Mouse (Mus musculus) liver, embryonic 11.5 days (tissue): Measurements from ENCODE around the gene Slc7a11. TPM values are rescaled to one million over a fixed set of nuclear protein-coding genes. Genes with fewer than 3 reads are reported as not detected.
A peak's percentile ranks its signal among the peaks of the same experiment; 100 is the strongest.
"Not testable (repeated sequence)": the region's sequence is repeated elsewhere in the genome, so short reads cannot be mapped to it uniquely, and the experiment has no call there.

Experiments
- ATAC-seq: fragments of 200-750 bp; cut with Nextera tagmentation; replicated peaks from 2 replicates; pipeline ENCODE4 v1.8.0; 2017; ENCODE audit warnings: moderate number of reproducible peaks, mild to moderate bottlenecking, moderate TSS enrichment, moderate library complexity; ENCODE audit not compliant: low FRiP score
- DNase-seq: peaks from one replicate; pipeline ENCODE4 v3.0.0-alpha.2; 2017; ENCODE audit warnings: low spot score
- H3K27ac ChIP-seq: fragments of 300-500 bp; sonication (generic); 2 replicates; pipeline ENCODE4 v1.5.1; 2014; ENCODE audit warnings: mild to moderate bottlenecking, low read depth, low read length, control low read depth
- H3K27me3 ChIP-seq: fragments of 300-500 bp; sonication (generic); replicated peaks from 2 replicates; pipeline ENCODE4 v1.6.1; 2014; ENCODE audit warnings: low read length, mixed read lengths; ENCODE audit not compliant: control insufficient read depth, insufficient read depth
- H3K36me3 ChIP-seq: fragments of 300-500 bp; sonication (generic); 2 replicates; pipeline ENCODE4 v1.6.1; 2014; ENCODE audit warnings: mild to moderate bottlenecking, low read length, moderate library complexity, mixed read lengths; ENCODE audit not compliant: control insufficient read depth, insufficient read depth
- H3K4me1 ChIP-seq: fragments of 300-500 bp; sonication (generic); replicated peaks from 2 replicates; pipeline ENCODE4 v1.6.1; 2014; ENCODE audit warnings: low read length, mixed read lengths; ENCODE audit not compliant: control insufficient read depth, insufficient read depth
- H3K4me2 ChIP-seq: fragments of 300-500 bp; sonication (generic); 2 replicates; pipeline ENCODE4 v1.6.1; 2014; ENCODE audit warnings: mild to moderate bottlenecking, control low read depth, moderate library complexity
- H3K4me3 ChIP-seq: fragments of 300-500 bp; sonication (generic); 2 replicates; pipeline ENCODE4 v1.5.1; 2014; ENCODE audit warnings: low read depth, low read length, control low read depth
- H3K9ac ChIP-seq: fragments of 300-500 bp; sonication (generic); 2 replicates; pipeline ENCODE4 v1.6.1; 2014; ENCODE audit warnings: low read depth, low read length, control low read depth
- H3K9me3 ChIP-seq: fragments of 300-500 bp; sonication (generic); 2 replicates; pipeline ENCODE4 v1.6.1; 2016; ENCODE audit warnings: low read length, inconsistent platforms, mixed read lengths; ENCODE audit not compliant: control insufficient read depth
- WGBS: fragments of 180-500 bp; shearing (Covaris S2); extraction: QIAGEN DNeasy Blood & Tissue Kit; methylation state at CpG from one replicate; pipeline ENCODE4 v1.1.7; 2014; 5-methylcytosine and 5-hydroxymethylcytosine counted together
- polyA plus RNA-seq: library from polyadenylated mRNA; unstranded; fragments of >200 nt; fragmentation: Nextera tagmentation; extraction: Ambion mirVana; gene quantifications from 2 replicates; pipeline ENCODE4 v1.2.1, GENCODE M21; 2014

The Slc7a11 gene
- polyA plus RNA-seq, 1 experiment from 2014 or later = 0.64 TPM

DNA sequence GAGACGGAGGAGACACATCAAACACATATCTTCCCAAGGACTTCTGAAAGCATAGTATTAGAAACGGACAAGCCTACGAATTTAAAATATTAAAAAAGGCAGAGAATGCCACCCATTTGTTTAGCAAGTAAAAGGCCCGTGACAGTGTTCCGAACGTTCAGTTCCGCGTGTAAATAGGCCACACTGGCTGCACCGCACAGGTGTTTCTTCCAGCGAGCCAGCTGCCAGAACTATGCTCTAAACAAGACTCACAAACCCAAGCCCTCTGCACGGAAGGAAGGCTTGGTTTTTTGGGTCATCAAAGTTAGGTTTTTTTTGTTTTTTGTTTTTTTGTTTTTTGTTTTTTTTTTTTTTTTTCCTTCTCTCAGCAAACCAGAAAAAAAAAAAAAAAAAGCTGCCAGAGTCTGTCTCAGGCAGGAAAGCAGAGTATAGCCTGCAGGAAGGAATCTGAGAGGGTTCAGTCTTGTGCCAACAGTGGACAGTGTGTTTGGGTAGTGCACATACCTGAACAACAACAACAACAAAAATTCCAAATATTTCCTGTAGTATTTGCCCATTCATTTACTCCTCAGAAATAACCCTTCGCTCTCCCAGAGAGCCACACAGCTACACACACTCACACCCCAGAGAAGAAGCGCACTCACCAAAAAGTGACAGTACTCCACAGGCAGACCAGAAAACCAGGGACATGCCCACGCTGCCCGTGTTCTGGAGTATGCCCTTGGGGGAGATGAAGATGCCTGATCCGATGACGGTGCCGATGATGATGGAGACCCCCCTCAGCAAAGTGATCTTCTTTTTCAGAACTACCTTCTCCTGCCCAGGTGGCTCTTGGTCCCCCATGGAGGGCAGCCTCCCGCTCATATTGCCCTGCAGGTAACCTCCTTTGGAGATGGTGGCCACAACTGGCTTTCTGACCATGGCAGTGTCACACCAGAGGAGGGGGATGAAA lies 797 bp downstream of the Slc7a11 start:
- no peaks in the 10 kb centered on the region for H3K4me1 ChIP-seq
- ATAC-seq (no peak), DNase-seq (peak; percentile 30)
- peak overlapping the region; percentile 68 for H3K4me2 ChIP-seq
- H3K27me3 ChIP-seq = no peaks in the 10 kb centered on the region
- no peak overlapping the region for H3K9ac ChIP-seq
- H3K4me3 ChIP-seq = no peak overlapping the region
- WGBS = 78% methylated on average over 19 of the region's 19 CpGs
- H3K9me3 ChIP-seq = no peaks in the 10 kb centered on the region
- H3K36me3 ChIP-seq = no peaks in the 10 kb centered on the region
- no peak overlapping the region for H3K27ac ChIP-seq

DNA sequence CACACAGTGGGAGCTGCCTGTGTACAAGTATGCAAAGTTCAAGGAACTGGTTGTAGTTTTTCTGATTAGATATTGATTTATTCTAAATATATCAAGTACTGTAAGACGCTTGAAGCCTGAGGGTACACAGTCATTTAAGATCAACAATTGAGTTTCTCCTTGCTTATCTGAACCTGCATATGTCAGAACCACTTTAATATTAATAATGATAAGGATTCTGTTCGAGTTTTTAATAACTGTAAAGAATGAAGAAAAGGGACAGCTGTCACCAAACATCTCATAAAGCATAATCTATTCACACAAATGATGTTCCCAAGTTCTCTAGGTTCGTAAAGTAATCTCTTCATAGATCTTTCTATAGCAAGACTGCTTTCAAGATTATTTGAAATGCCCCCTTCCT lies 2.1 kb downstream of the Slc7a11 start:
- no peaks in the 10 kb centered on the region for H3K27me3 ChIP-seq
- no peaks in the 10 kb centered on the region for H3K9me3 ChIP-seq
- ATAC-seq (no peak), DNase-seq (no peak)
- no peaks in the 10 kb centered on the region for H3K36me3 ChIP-seq
- 56% methylated on average over 3 of the region's 3 CpGs for WGBS
- H3K4me2 ChIP-seq = no peak overlapping the region
- no peak overlapping the region for H3K9ac ChIP-seq
- no peak overlapping the region for H3K27ac ChIP-seq
- H3K4me3 ChIP-seq = no peak overlapping the region
- no peaks in the 10 kb centered on the region for H3K4me1 ChIP-seq

DNA sequence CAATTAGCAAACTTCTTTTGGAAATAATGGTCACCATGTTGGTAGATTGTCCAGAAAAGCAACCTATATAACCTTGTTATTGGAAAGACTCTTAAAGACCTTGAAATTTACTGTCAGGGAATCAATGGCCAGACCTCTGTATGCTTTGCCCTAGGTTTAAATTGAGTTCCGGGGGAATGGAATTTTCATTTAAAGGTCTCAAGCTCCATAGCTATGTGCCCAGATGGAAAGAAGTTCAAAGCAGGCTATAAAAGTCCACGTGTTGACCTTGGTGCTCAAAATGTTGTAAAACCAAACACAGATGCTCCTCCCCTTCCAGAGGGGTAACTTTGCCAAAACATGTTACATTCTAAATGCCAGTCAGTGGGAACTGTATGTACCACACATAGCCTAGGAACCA lies 3.0 kb downstream of the Slc7a11 start:
- 85% methylated on average over 2 of the region's 2 CpGs for WGBS
- no peaks in the 10 kb centered on the region for H3K27me3 ChIP-seq

DNA sequence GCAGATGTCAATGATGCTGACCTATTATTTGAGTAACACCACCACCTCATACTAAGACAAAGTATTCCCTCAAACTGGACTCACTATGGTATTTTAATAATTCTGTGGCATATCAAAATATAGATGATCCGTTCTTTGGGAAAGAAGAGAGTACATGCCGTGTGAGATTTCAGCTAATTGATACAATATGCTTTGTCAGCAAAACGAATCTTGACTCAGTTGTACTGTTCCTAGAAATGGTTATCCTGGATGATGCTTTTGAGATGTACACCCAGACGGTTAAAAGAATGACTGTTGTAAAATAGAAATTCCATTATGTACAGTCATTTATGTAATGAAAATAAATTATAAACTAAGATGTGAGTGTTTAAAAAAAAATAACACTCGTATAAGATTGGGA lies 4.0 kb downstream of the Slc7a11 start:
- H3K9me3 ChIP-seq = no peaks in the 10 kb centered on the region
- DNase-seq = no peak
- H3K27ac ChIP-seq = no peak overlapping the region
- H3K4me2 ChIP-seq = no peak overlapping the region
- no peaks in the 10 kb centered on the region for H3K27me3 ChIP-seq
- H3K4me3 ChIP-seq = no peak overlapping the region
- H3K36me3 ChIP-seq = no peaks in the 10 kb centered on the region
- H3K9ac ChIP-seq = no peak overlapping the region
- 79% methylated on average over 5 of the region's 5 CpGs for WGBS
- H3K4me1 ChIP-seq = no peaks in the 10 kb centered on the region
- no peak for ATAC-seq

More for the DNA sequence above, 3.0 kb downstream of the Slc7a11 start:
- Histone ChIP-seq H3K27ac (no peak overlapping the region), H3K4me2 (no peak overlapping the region), H3K4me1 (no peaks in the 10 kb centered on the region), H3K36me3 (no peaks in the 10 kb centered on the region), H3K9ac (no peak overlapping the region), H3K9me3 (no peaks in the 10 kb centered on the region), H3K4me3 (no peak overlapping the region)
- DNase-seq (no peak), ATAC-seq (no peak)

DNA sequence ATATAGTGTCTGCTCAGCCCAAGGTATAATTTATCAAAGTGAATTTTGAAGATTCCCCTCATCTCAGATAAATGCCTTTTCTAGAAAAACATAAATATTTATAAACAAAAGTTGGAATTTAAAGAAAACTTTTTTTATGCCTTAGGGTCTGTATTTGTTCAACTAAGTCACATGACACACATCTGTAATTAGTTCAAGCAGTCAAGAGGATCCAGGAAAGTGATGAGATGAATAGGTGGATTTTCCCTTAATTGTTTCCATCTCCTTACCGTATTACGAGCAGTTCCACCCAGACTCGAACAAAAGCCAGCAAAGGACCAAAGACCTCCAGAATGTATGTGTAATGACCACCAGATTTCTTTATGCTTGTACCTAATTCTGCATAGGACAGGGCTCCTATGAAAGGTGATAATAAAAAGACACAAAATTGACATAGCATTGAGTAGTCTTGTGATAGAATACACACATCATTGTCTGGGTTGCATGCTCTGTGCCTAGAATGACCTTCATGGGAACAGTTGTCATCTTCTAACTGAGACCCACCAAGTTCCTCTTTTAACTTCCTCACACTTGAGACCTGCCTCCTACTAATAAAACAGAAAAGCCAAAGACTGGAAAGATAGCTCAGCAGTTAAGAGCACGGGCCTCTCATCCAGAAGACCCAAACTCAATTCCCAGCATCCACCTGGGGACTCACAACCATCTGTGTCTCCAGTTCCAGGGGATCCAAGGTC lies 4.7 kb downstream of the Slc7a11 start:
- H3K9ac ChIP-seq = no peak overlapping the region
- no peak for DNase-seq
- no peak for ATAC-seq
- no peak overlapping the region for H3K4me3 ChIP-seq
- no peaks in the 10 kb centered on the region for H3K9me3 ChIP-seq
- WGBS = 75% methylated on average over 4 of the region's 4 CpGs
- no peaks in the 10 kb centered on the region for H3K4me1 ChIP-seq
- no peak overlapping the region for H3K4me2 ChIP-seq
- H3K27me3 ChIP-seq = no peaks in the 10 kb centered on the region
- no peak overlapping the region for H3K27ac ChIP-seq
- H3K36me3 ChIP-seq = no peaks in the 10 kb centered on the region

DNA sequence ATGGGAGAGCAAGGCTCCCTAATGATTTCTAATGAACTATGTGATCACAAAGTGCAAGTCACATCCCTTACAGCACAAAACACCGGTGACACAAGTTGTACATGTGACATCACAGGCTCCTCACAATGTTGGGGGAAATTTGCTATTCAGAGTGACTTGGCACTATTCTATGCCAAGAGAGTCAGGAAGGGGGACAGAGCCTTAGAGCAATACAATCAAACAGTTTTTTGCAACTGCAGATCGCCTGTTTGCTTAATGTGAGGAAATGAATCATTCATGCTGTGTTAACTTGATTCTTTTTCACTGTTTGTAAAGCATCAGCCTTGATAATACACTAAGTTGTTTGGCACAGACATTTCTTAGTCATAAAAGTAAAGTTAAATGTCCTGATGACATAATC lies 5.3 kb downstream of the Slc7a11 start:
- not testable (repeated sequence) for DNase-seq, H3K4me2 ChIP-seq, H3K9ac ChIP-seq, H3K36me3 ChIP-seq, H3K27me3 ChIP-seq, H3K9me3 ChIP-seq, H3K27ac ChIP-seq, H3K4me1 ChIP-seq, ATAC-seq, H3K4me3 ChIP-seq
- WGBS = 54% methylated on average over 2 of the region's 2 CpGs

DNA sequence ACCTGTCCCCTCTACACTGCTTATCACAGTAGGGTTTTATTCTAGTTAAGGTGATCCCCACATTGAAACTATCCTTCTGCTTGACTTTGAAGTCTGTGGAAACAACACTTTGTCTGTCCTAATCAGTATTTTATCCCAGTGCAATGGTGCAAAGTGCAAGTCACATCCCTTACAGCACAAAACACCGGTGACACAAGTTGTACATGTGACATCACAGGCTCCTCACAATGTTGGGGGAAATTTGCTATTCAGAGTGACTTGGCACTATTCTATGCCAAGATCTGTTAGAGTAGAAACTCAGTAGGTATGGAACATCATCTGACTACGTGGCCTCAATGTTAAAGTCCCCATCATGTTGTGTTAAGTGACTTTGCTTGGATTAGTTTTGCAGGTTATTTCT lies 7.0 kb downstream of the Slc7a11 start:
- not testable (repeated sequence) for H3K9me3 ChIP-seq, H3K4me3 ChIP-seq, DNase-seq, H3K4me1 ChIP-seq, H3K27ac ChIP-seq, H3K9ac ChIP-seq, H3K4me2 ChIP-seq, ATAC-seq, H3K27me3 ChIP-seq, H3K36me3 ChIP-seq
- WGBS = 81% methylated on average over 2 of the region's 2 CpGs

DNA sequence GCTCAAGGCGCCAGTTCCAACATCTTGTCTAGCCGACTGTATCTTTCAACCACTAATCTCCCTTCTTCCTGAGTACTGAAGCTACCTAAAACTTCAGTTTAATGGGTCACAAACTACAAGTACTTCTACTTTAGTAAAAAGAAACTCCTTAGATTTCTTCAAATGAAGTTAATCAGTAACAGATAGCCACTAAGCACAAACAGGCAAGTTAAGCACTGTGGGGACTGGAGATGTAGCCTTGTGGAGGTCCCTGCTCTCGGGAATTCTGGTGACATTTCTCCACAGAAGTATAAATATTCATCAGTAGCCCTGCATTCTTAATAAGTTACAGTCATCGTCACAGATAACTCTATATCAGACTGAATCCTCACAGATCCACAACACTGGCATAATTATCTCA lies 9.6 kb downstream of the Slc7a11 start:
- Histone ChIP-seq H3K27me3 (no peaks in the 10 kb centered on the region), H3K4me1 (no peaks in the 10 kb centered on the region), H3K9me3 (no peaks in the 10 kb centered on the region), H3K9ac (no peak overlapping the region), H3K4me2 (no peak overlapping the region), H3K27ac (no peak overlapping the region), H3K4me3 (no peak overlapping the region), H3K36me3 (no peaks in the 10 kb centered on the region)
- ATAC-seq = no peak
- DNase-seq = no peak
- 70% methylated on average over 4 of the region's 4 CpGs for WGBS
